Mouse (Mus musculus) common myeloid progenitor, adult 5-6 weeks (primary cell): Measurements from ENCODE around the gene Reg3b. TPM values are rescaled to one million over a fixed set of nuclear protein-coding genes. Genes with fewer than 3 reads are reported as not detected.
"Not testable (repeated sequence)": the region's sequence is repeated elsewhere in the genome, so short reads cannot be mapped to it uniquely, and the experiment has no call there.

Experiments
- ATAC-seq: replicated peaks from 2 replicates; pipeline ENCODE4 v1.8.0; 2016; ENCODE audit warnings: low read depth, mild to moderate bottlenecking, moderate TSS enrichment, inconsistent platforms; ENCODE audit not compliant: poor library complexity, severe bottlenecking
- total RNA-seq: library from RNA; stranded (forward); fragments of 200-1000, 187-1606 nt; gene quantifications from 2 replicates; pipeline ENCODE4 v1.2.3, GENCODE M21; 2017

The Reg3b gene
- total RNA-seq: not detected in 2 replicates

- no peak for ATAC-seq
Measured at GRCm38 (mm10) chr6:78370357-78370756, at the start of gene Reg3b. Gene Reg3b (plus strand): TSS chr6:78370657.

GRCm38 (mm10) chr6:78327798-78328197 is 42.7 kb upstream of the Reg3b start:
- no peak for ATAC-seq

- ATAC-seq: no peak
Measured at GRCm38 (mm10) chr6:78329166-78329565, 41.3 kb upstream of the Reg3b start.

- ATAC-seq: no peak
Measured at GRCm38 (mm10) chr6:78331919-78332569, 38.4 kb upstream of the Reg3b start.

GRCm38 (mm10) chr6:78340296-78340695 is 30.2 kb upstream of the Reg3b start:
- ATAC-seq: no peak

GRCm38 (mm10) chr6:78341689-78342088 is 28.8 kb upstream of the Reg3b start:
- no peak for ATAC-seq

- ATAC-seq: no peak
Measured at GRCm38 (mm10) chr6:78361971-78362563, 8.4 kb upstream of the Reg3b start.

GRCm38 (mm10) chr6:78378765-78379164 is 8.3 kb downstream of the Reg3b start, which contains the start of gene Reg3d:
Gene Reg3d (minus strand): TSS chr6:78378865.
- no peak for ATAC-seq

- ATAC-seq: no peak
Measured at GRCm38 (mm10) chr6:78380409-78380808, 10.0 kb downstream of the Reg3b start, which contains the start of gene Reg3a. Gene Reg3a (plus strand): TSS chr6:78380709.

GRCm38 (mm10) chr6:78385609-78386008 is 15.2 kb downstream of the Reg3b start:
- ATAC-seq: no peak

GRCm38 (mm10) chr6:78395323-78395722 is 24.9 kb downstream of the Reg3b start, which contains the start of gene Reg2:
Gene Reg2 (plus strand): TSS chr6:78395623.
- ATAC-seq: not testable (repeated sequence)

GRCm38 (mm10) chr6:78422411-78422810 is 52.0 kb downstream of the Reg3b start, which contains the start of gene Reg1:
Gene Reg1 (plus strand): TSS chr6:78422711.
- not testable (repeated sequence) for ATAC-seq

Other genes with a start within 250 kb of the Reg3b start
- not detected in 2 replicates for gene Reg3d, start 8.2 kb downstream of the Reg3b start, total RNA-seq
- not detected in 2 replicates for gene Reg3a, start 10.1 kb downstream of the Reg3b start, total RNA-seq
- not detected in 2 replicates for gene Reg2, start 25.0 kb downstream of the Reg3b start, total RNA-seq
- not detected in 2 replicates for gene Reg1, start 52.1 kb downstream of the Reg3b start, total RNA-seq
- gene Reg3g, start 98.2 kb downstream of the Reg3b start, total RNA-seq: not detected in 2 replicates